Mouse (Mus musculus) intestine, postnatal 0 days (tissue): ENCODE results near the gene Tex13c1. TPM values are rescaled to one million over a fixed set of nuclear protein-coding genes. Genes with fewer than 3 reads are reported as not detected.

Experiments
- ATAC-seq: fragments of 200-750 bp; cut with Nextera tagmentation; 2 replicates; pipeline ENCODE4 v1.8.0; 2017; ENCODE audit warnings: mild to moderate bottlenecking, moderate TSS enrichment, moderate library complexity
- H3K27ac ChIP-seq: fragments of 300-500 bp; sonication (generic); 2 replicates; pipeline ENCODE4 v1.5.1; 2014; ENCODE audit warnings: mild to moderate bottlenecking, low read depth, low read length, moderate library complexity
- H3K27me3 ChIP-seq: fragments of 300-500 bp; sonication (generic); replicated peaks from 2 replicates; pipeline ENCODE4 v1.6.1; 2014; ENCODE audit warnings: low read length, mixed read lengths; ENCODE audit not compliant: control insufficient read depth, insufficient read depth
- H3K36me3 ChIP-seq: fragments of 300-500 bp; sonication (generic); 2 replicates; pipeline ENCODE4 v1.6.1; 2014; ENCODE audit warnings: mild to moderate bottlenecking, moderate library complexity; ENCODE audit not compliant: control insufficient read depth, insufficient read depth
- H3K4me1 ChIP-seq: fragments of 300-500 bp; sonication (generic); replicated peaks from 2 replicates; pipeline ENCODE4 v1.6.1; 2014; ENCODE audit warnings: antibody characterized with exemption, low read length, mixed read lengths; ENCODE audit not compliant: control insufficient read depth, insufficient read depth
- H3K4me2 ChIP-seq: fragments of 300-500 bp; sonication (generic); replicated peaks from 2 replicates; pipeline ENCODE4 v1.6.1; 2014; ENCODE audit warnings: low read depth, mild to moderate bottlenecking, moderate library complexity
- H3K4me3 ChIP-seq: fragments of 300-500 bp; sonication (generic); 2 replicates; pipeline ENCODE4 v1.5.1; 2014; ENCODE audit warnings: low read depth, low read length
- H3K9ac ChIP-seq: fragments of 300-500 bp; sonication (generic); 2 replicates; pipeline ENCODE4 v1.6.1; 2014; ENCODE audit warnings: mild to moderate bottlenecking, low read depth, low read length
- H3K9me3 ChIP-seq: fragments of 300-500 bp; sonication (generic); 2 replicates; pipeline ENCODE4 v1.6.1; 2016; ENCODE audit warnings: mixed run types; ENCODE audit not compliant: control insufficient read depth
- CTCF ChIP-seq: sonication (generic); IDR thresholded peaks from 2 replicates; pipeline ENCODE4 v1.5.1; 2016; ENCODE audit warnings: low read depth, mild to moderate bottlenecking, control low read depth, antibody characterized with exemption, moderate library complexity
- WGBS: fragments of 180-500 bp; shearing (Covaris S2); extraction: QIAGEN DNeasy Blood & Tissue Kit; methylation state at CpG from one replicate; pipeline ENCODE4 v1.1.7; 2014; 5-methylcytosine and 5-hydroxymethylcytosine counted together
- polyA plus RNA-seq: library from polyadenylated mRNA; unstranded; fragments of >200 nt; fragmentation: Nextera tagmentation; extraction: Ambion mirVana; gene quantifications from 2 replicates; pipeline ENCODE4 v1.2.1, GENCODE M21; 2015

The Tex13c1 gene
- polyA plus RNA-seq, result not detected in 2 replicates

GRCm38 (mm10) chrX:43590860-43591259 is at the start of gene Tex13c1:
Tex13c1 (plus strand) TSS chrX:43591160.
- Histone ChIP-seq H3K27ac (no peak within 1 kb of the TSS), H3K9ac (no peak within 1 kb of the TSS), H3K4me3 (no peak within 1 kb of the TSS), H3K27me3 (no peaks in the 10 kb centered on the region), H3K4me2 (no peak within 1 kb of the TSS), H3K4me1 (no peaks in the 10 kb centered on the region), H3K36me3 (no peaks in the 10 kb centered on the region), H3K9me3 (no peaks in the 10 kb centered on the region)
- no peak for TF ChIP-seq CTCF
- ATAC-seq, result no peak
- 71% methylated on average over 3 of the region's 3 CpGs for WGBS

Other genes starting within 250 kb of the Tex13c1 start
- 0.22 and 0.23 TPM in 2 replicates for gene Tenm1, start 162.0 kb upstream of the Tex13c1 start, polyA plus RNA-seq